Mouse (Mus musculus) gastrocnemius, postnatal 36 days (tissue): Measurements from ENCODE around the gene Phgr1. TPM values are rescaled to one million over a fixed set of nuclear protein-coding genes. Genes with fewer than 3 reads are reported as not detected.

Experiments
- DNase-seq, 2 experiments: peaks; one replicate each; pipeline ENCODE4 v3.0.0; 2022
- intact Hi-C: fragments of 180-260 bp; cut with DNase I; formaldehyde crosslinking; loops from one replicate; pipeline ENCODE4 v1.15.1; 2025
- total RNA-seq, 2 experiments: library from RNA; stranded (reverse); gene quantifications; 2 replicates each; pipeline ENCODE4 v1.2.3; 2021

Phgr1 gene
- total RNA-seq, 2 experiments from 2014 or later: not detected

- intact Hi-C loops: loop anchor here (1.0 to 5.0 kb wide), 2 partner anchors 40 to 74 kb away; partner anchors contain the start of gene Ankrd63
- DNase-seq: no peak
Measured at GRCm38 (mm10) chr2:118775846-118776245, 3.3 kb downstream of the Phgr1 start.

DNA sequence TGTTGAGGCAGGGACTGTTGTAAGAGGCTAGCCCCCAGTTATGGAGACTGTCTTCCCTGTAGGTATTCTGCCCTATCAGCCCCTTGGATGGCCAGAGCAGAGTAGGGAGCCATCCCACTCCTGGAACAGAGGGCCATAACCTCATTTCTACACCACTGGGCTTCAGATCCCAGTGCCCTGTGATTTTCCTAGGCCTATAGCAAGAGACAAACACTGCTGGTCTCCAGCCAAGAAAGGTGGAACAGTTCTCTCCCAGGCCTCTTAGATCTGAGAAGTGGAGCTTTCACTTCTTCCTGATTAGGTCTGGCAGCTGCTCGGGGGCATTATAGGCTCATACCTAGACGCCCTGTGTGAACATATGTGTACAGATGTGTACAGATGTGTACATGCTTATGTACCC, 3.7 kb downstream of the Phgr1 start:
- intact Hi-C loops: loop anchor here (5.0 kb wide), 1 partner anchor 74 kb away; the partner anchor contains the start of gene Ankrd63
- DNase-seq: no peak

GRCm38 (mm10) chr2:118778418-118778817, 5.8 kb downstream of the Phgr1 start:
- DNase-seq: no peak
- intact Hi-C loops: loop anchor here (5.0 kb wide), 1 partner anchor 76 kb away; the partner anchor contains the start of gene Ankrd63

DNA sequence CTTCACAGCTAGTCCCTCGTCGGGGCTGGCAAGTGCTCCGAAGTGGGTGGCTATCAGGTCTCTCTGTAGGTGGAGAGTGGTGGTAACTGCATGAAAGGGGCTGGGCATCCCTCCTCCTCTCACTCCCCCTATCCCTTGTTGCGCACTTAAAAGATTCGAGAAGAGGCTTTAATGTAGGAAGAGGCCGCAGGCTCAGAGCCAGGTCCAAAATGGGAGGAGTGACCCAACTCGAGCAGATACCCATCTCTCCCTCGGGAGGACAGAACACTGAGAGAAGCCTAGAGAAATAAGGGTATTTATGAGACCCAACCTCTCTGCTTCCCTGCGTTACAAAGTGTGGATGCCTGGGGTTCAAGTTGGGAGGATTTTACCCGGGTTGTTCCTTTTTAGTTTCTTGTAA, 6.5 kb downstream of the Phgr1 start:
- DNase-seq: no peak
- intact Hi-C loops: loop anchor here (5.0 kb wide), 1 partner anchor 77 kb away; the partner anchor contains the start of gene Ankrd63

DNA sequence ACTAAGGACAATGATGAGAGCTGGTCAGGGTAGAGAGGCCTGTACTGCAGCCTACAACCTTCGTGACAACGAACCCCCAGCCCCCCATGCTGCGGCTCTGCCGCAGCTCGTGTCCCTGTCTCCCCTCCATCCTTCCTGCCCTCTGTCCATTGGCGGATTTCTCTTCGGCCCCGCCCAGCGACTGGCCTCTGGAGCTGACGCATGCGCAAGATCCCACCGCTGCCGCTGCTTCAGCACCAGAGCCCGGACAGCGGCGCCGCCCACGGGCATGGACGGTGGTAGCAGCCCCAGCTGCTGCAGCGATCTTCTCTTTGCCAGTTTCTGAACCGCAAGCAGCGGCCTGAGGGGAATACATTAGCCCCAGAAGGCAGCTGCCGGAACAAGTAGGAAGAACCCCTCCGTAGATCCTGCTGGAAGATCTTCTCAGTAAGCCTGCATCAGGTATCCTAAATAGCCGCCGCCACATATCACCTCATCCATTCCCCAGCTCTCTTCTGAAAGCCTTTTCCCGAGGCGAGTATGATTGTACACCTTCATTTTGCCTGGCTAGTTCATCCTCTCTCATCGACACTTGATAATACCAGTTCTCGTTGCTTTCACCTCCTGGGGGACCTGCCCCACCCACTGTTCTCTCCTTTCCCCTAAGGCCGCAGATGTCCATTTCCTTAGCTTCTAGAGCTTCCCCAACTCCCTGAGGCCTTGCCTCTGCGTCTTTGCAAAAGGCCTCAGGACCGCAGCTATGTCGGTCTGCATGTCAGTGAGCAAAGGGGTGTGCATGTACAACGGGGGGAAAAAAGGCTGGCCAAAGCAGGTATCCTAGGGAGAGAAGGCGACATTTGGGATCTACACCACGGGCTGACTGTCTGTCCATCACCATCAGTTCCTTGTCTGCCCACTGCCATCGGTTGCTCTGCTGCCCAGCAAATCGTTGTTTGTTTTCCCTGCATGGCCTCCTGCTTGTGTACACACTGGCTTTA, 7.2 kb downstream of the Phgr1 start, which contains the start of gene Disp2:
Disp2 (plus strand) TSS at position 216 of the 977 bp plus-strand sequence.
- intact Hi-C loops: loop anchor here (5.0 kb wide), 1 partner anchor 77 kb away; the partner anchor contains the start of gene Ankrd63
- DNase-seq: peak; percentile 85 to 86

DNA sequence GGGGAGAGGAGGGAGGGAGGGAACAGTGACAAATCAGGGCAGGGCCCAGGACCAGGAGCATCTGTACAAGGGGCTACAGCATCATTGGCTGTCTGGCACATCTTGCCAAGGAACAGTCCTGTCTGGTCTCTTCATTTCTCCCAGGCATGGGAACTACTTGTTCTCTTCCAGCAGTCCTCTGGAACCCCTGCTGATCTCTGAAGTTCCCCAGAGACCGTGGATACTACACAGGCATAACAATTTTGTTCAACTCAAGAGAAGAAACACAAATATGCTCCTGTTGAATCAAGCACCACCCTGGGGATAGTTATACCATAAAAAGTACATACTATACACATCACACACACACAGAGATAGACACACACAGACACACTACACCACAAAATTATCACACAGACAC, 8.5 kb downstream of the Phgr1 start:
- intact Hi-C loops: no loop called here
- no peak for DNase-seq

DNA sequence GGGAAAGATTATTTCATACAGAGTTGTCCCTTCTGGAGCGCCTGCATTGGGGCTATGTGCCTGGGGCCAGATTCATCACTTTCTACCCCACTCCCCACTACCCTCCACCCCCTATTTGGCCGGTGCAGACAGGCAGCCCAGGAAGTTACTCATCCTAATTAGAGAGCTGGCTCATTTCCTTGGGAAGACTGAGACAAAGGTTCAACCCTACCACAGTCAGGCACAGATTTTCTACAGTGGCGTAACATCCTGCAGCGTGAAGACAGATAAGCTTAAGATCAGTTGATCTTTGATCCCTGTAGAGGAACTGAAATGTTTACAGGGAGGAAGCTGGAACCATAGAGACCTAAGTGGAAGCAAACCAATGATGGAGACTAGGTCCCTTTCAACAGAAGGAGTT, 9.7 kb downstream of the Phgr1 start:
- DNase-seq: no peak
- intact Hi-C loops: no loop called here

DNA sequence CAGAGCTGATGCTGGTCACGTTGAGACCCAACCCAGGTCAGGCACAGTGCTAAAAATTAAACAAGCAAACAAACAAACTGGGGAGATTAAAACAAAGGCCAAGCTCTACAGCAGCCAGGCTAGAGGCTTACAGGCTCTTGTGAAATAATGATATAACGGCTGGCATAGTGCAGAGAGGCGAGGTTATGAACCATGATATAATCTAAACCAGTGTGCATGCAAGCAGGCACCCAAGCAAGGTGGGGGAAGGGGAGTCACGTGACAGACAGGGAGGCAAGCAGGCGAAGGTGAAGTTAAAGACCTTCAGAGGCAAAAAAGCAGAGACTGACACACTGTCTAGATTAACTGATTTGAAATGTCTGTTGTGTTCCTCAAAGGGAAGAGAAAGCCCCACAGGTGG, 10.5 kb downstream of the Phgr1 start:
- no peak for DNase-seq
- intact Hi-C loops: no loop called here

DNA sequence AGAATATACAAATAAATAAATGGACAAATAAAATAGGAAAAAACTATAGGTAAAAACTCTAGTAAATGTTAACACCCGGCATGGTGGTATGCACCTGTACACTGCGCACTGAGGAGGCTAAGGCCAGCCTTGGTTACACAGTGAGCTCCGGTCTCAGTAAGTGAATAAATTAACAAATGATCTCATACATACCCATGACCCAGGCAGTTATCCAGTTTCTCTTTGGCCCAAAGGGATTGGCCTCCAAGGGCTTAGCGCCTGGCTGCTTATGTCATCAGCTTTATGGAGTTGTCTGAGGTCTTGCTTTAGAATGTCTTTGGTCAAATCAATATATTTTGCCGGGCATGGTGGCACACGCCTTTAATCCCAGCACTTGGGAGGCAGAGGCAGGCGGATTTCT, 11.1 kb downstream of the Phgr1 start:
- intact Hi-C loops: no loop called here
- no peak for DNase-seq

GRCm38 (mm10) chr2:118786525-118786924, 14.0 kb downstream of the Phgr1 start:
- no peak for DNase-seq
- intact Hi-C loops: no loop called here

DNA sequence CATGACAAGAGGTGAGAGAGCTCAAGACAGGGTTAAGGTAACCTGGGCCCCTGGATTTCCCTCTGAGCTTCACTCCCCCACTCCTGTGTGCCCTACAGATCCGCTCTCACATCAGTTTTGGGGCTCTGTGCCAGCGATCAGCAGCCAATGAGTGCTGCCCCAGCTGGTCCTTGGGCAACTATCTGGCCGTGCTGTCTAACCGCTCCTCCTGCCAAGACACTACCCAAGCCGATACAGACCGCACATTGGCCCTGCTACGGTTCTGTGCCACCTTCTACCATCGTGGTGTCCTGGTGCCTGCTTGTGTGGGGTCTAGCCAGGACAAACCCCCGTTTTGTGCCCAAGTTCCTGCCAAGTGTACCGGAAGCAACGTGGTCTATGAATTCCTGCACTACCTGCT, 16.9 kb downstream of the Phgr1 start:
- DNase-seq: peak in 1 of 2 experiments; percentile 45
- intact Hi-C loops: no loop called here

DNA sequence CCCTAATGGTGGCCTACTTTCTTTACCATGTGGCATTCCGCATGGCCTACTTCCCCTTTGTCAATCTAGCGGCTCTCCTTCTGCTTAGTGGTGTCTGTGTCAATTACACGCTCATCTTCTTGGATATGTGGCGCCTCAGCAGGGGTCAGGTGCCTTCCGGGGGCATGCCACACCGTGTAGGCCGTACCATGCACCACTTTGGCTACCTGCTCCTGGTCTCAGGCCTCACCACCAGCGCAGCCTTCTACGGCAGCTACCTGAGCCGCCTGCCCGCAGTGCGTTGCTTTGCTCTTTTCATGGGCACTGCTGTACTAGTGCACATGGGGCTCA, 17.6 kb downstream of the Phgr1 start:
- no peak for DNase-seq
- intact Hi-C loops: loop anchor here (5.0 kb wide), 1 partner anchor 92 kb away; no protein-coding TSS in a partner anchor

DNA sequence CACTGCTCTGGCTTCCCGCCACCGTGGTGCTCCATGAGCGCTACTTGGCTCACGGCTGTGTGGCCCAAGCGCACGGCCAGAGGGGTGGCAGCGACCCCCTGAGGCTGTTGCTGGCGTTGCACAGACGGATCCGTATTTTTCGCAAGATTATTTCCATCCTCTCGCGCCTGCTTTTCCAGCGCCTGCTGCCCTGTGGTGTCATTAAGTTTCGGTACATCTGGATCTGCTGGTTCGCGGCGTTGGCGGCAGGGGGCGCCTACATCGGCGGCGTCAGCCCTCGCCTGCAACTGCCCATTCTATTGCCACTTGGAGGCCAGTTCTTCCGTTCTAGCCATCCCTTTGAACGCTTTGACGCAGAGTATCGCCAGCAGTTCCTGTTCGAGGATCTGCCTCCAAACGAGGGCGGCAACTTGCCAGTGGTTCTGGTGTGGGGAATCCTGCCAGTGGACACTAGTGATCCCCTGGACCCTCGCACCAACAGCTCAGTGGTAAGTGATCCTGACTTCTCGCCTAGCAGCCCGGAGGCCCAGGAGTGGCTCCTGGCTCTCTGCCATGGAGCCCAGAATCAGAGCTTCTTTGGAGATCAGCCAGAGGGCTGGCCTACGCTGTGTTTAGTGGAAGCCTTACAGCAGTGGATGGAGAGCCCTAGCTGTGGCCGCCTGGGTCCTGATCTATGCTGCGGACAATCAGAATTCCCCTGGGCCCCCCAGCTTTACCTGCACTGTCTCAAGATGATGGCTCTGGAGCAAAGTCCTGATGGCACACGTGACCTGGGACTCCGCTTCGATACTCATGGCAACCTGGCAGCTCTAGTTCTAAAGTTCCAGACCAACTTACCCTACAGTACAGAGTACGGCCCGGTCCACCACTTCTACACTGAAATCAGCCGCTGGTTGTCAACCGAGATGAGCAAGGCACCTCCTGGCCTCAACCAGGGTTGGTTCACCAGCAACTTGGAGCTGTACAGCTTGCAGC, 18.3 kb downstream of the Phgr1 start:
- DNase-seq: peak; percentile 51 to 54
- intact Hi-C loops: loop anchor here (5.0 kb wide), 1 partner anchor 91 kb away; no protein-coding TSS in a partner anchor

DNA sequence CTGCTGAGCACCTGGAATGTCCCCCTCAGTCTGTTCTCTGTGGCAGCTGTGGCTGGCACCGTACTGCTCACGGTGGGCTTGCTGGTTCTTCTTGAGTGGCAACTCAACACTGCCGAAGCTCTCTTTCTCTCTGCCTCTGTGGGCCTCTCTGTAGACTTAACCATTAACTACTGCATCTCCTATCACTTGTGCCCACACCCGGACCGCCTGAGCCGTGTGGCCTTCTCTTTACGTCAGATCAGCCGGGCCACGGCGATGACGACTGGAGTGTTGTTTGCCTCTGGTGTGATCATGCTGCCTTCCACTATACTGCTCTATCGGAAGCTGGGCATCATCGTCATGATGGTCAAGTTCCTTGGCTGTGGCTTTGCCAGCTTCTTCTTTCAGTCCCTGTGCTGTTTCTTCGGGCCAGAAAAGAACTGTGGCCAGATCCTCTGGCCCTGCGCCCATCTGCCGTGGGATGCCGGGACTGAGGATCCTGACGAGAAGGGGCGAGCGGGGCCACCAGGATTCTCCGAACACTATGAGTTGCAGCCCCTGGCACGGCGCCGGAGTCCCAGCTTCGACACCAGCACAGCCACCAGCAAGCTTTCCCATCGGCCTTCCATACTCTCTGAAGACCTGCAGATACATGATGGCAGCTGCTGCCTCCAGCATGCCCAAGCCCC, 19.2 kb downstream of the Phgr1 start:
- intact Hi-C loops: loop anchor here (5.0 kb wide), 1 partner anchor 91 kb away; no protein-coding TSS in a partner anchor
- no peak for DNase-seq

GRCm38 (mm10) chr2:118792259-118792613, 19.7 kb downstream of the Phgr1 start:
- DNase-seq: no peak
- intact Hi-C loops: loop anchor here (5.0 kb wide), 1 partner anchor 90 kb away; no protein-coding TSS in a partner anchor

DNA sequence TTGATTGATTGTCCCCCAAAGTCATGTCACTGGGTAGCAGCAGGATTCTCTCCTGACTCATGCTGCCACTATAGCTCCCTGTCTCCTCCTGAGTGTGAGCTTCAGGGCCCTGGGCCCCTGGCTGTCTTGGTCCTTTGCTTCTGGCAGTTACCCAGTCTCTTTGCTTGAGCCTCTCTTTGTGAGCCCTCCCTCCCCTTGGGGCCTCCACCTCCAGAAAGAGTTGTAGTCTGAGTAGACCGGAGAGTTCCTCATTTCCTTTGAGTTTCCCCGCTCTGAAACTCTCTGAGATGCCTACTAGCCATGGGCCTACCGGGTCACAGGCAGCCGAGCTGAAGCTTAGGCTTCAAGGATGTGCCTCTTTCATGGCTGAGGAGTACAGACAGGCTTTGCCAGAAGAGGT, 21.1 kb downstream of the Phgr1 start:
- intact Hi-C loops: loop anchor here (5.0 kb wide), 1 partner anchor 89 kb away; no protein-coding TSS in a partner anchor
- DNase-seq: no peak

- intact Hi-C loops: no loop called here
- no peak for DNase-seq
Measured at GRCm38 (mm10) chr2:118802542-118803118, 30.1 kb downstream of the Phgr1 start.

GRCm38 (mm10) chr2:118804474-118804873, 31.9 kb downstream of the Phgr1 start:
- intact Hi-C loops: no loop called here
- no peak for DNase-seq

DNA sequence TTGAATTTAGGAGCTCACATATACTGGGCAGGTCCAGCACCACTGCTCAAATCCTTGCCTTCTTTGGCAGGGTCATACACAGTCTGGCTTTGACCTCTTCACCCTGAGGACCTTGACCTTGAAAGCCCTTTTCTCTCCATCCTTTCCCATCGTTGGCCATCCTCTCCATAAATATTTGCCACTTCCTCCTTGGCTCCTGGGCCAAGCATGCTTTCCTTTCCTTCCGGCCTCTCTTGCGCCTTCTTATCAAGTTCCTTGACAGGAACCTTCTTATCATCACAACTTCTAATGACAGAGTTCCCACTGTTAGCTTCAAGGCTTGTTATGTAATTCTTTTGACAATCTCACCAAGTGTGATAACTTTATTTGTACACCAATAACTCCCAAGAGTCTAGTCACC, 32.6 kb downstream of the Phgr1 start:
- DNase-seq: no peak
- intact Hi-C loops: no loop called here

DNA sequence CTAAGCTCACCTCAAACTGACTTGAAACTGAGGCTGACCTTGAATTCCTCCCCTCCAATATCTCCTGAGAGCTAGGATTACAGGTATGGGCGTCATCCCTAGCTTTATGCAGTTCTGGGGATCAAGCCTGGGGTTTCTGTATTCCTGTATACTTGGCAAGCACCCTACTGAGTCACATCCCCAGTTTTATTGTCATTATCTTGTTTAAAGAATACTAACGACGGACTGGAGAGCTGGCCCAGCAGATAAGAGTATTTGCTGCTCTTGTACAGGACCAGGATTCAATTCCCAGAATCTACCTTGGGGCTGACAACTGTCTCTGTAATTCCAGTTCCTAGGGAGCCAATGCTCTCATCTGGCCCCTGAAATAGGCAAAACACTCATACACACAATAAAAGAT, 33.2 kb downstream of the Phgr1 start:
- DNase-seq: no peak
- intact Hi-C loops: no loop called here
